Mouse (Mus musculus) small intestine, adult 2 months (tissue): ENCODE measurements around the gene Ctsr. TPM values are rescaled to one million over a fixed set of nuclear protein-coding genes. Genes with fewer than 3 reads are reported as not detected.
"Not testable (repeated sequence)": the region's sequence is repeated elsewhere in the genome, so short reads cannot be mapped to it uniquely, and the experiment has no call there.

ENCODE experiments used
- H3K27ac ChIP-seq: fragments of 200-500 bp; 2 replicates; pipeline ENCODE4 v1.5.1; 2012; ENCODE audit warnings: low read depth, low read length, control low read depth, inconsistent platforms; ENCODE audit not compliant: insufficient read depth
- H3K27me3 ChIP-seq: fragments of 200-500 bp; 2 replicates; pipeline ENCODE4 v1.6.1; 2012; ENCODE audit warnings: mild to moderate bottlenecking, moderate library complexity, low read length, inconsistent platforms; ENCODE audit not compliant: control insufficient read depth, insufficient read depth
- H3K36me3 ChIP-seq: fragments of 200-500 bp; 2 replicates; pipeline ENCODE4 v1.6.1; 2012; ENCODE audit warnings: mild to moderate bottlenecking, low read length, control low read depth, inconsistent platforms; ENCODE audit not compliant: control insufficient read depth, insufficient read depth
- H3K4me1 ChIP-seq: fragments of 200-500 bp; 2 replicates; pipeline ENCODE4 v1.6.1; 2012; ENCODE audit warnings: low read length, inconsistent platforms, mixed read lengths; ENCODE audit not compliant: control insufficient read depth, insufficient read depth, insufficient read length
- H3K4me3 ChIP-seq: fragments of 200-500 bp; 2 replicates; pipeline ENCODE4 v1.5.1; 2012; ENCODE audit warnings: low read depth, mild to moderate bottlenecking, control low read depth, inconsistent platforms, low read length, moderate library complexity
- CTCF ChIP-seq: fragments of 200-500 bp; IDR thresholded peaks from 2 replicates; pipeline ENCODE4 v1.5.1; 2012; ENCODE audit warnings: low read depth, mild to moderate bottlenecking, control low read depth, inconsistent platforms, low read length, moderate library complexity, mixed read lengths; ENCODE audit not compliant: insufficient replicate concordance, insufficient read length; ENCODE audit errors: extremely low read depth
- POLR2A ChIP-seq: fragments of 200-500 bp; IDR thresholded peaks from 2 replicates; pipeline ENCODE4 v1.6.1; 2012; ENCODE audit warnings: low read depth, mild to moderate bottlenecking, control low read depth, inconsistent platforms, low read length, moderate library complexity
- WGBS: fragments of 180-500 bp; shearing (Covaris S2); methylation state at CpG from one replicate; pipeline ENCODE4 v1.1.7; 2018; 5-methylcytosine and 5-hydroxymethylcytosine counted together
- polyA plus RNA-seq: library from polyadenylated mRNA; depleted of rRNA; stranded (reverse); fragments of >200 nt; gene quantifications from 2 replicates; pipeline ENCODE4 v1.2.3, GENCODE M21; 2012; rRNA removed

Gene Ctsr
- polyA plus RNA-seq = not detected in 2 replicates

- no peaks in the 10 kb centered on the region for H3K27me3 ChIP-seq
- WGBS = 78% methylated on average over 1 of the region's 1 CpGs
- H3K4me1 ChIP-seq = no peaks in the 10 kb centered on the region
- no peak for TF ChIP-seq POLR2A
- TF ChIP-seq CTCF = no peak
- no peaks in the 10 kb centered on the region for H3K36me3 ChIP-seq
- no peak within 1 kb of the TSS for H3K27ac ChIP-seq
- H3K4me3 ChIP-seq = no peak within 1 kb of the TSS
These were observed at the start of gene Ctsr for GRCm38 (mm10) chr13:61164156-61164555. Gene Ctsr (minus strand): TSS chr13:61164256.

- Histone ChIP-seq H3K4me1 (no peaks in the 10 kb centered on the region), H3K4me3 (no peak within 1 kb of the TSS), H3K27me3 (no peaks in the 10 kb centered on the region), H3K27ac (no peak within 1 kb of the TSS), H3K36me3 (no peaks in the 10 kb centered on the region)
- 88% methylated on average over 3 of the region's 3 CpGs for WGBS
- no peak for TF ChIP-seq POLR2A
- TF ChIP-seq CTCF = no peak
These were observed 39.3 kb upstream of the Ctsr start, which contains the start of gene Cts6 for GRCm38 (mm10) chr13:61203310-61203709. Gene Cts6 (minus strand): TSS chr13:61203410.

GRCm38 (mm10) chr13:61185151-61185933, 21.3 kb upstream of the Ctsr start:
- not testable (repeated sequence) for H3K4me1 ChIP-seq, H3K4me3 ChIP-seq, H3K27me3 ChIP-seq, H3K27ac ChIP-seq, H3K36me3 ChIP-seq
- WGBS = 72% methylated on average over 5 of the region's 5 CpGs

GRCm38 (mm10) chr13:61164622-61165021, 566 bp upstream of the Ctsr start:
- H3K36me3 ChIP-seq = no peaks in the 10 kb centered on the region
- no peak overlapping the region for H3K4me3 ChIP-seq
- H3K4me1 ChIP-seq = no peaks in the 10 kb centered on the region
- 73% methylated on average over 4 of the region's 4 CpGs for WGBS
- TF ChIP-seq POLR2A = no peak
- TF ChIP-seq CTCF = no peak
- no peak overlapping the region for H3K27ac ChIP-seq
- no peaks in the 10 kb centered on the region for H3K27me3 ChIP-seq

Other genes starting within 250 kb of the Ctsr start
- not detected in 2 replicates for gene Gm49393, start 228.7 kb downstream of the Ctsr start, polyA plus RNA-seq
- 0.25 and 0.38 TPM in 2 replicates for gene Gm49391, start 227.7 kb downstream of the Ctsr start, polyA plus RNA-seq
- gene Ctla2a, start 227.6 kb downstream of the Ctsr start, polyA plus RNA-seq = 0.61 and 1.4 TPM in 2 replicates
- not detected in 2 replicates for gene Tpbpa, start 222.3 kb downstream of the Ctsr start, polyA plus RNA-seq
- not detected in 2 replicates for gene Ctsj, start 158.3 kb downstream of the Ctsr start, polyA plus RNA-seq
- not detected in 2 replicates for gene Ctsq, start 123.6 kb downstream of the Ctsr start, polyA plus RNA-seq
- gene Cts6, start 39.2 kb upstream of the Ctsr start, polyA plus RNA-seq = not detected in 2 replicates
- not detected in 2 replicates for gene Cts8, start 91.1 kb upstream of the Ctsr start, polyA plus RNA-seq
- not detected in 2 replicates for gene Gm49398, start 124.6 kb upstream of the Ctsr start, polyA plus RNA-seq
- gene Cts7, start 193.9 kb upstream of the Ctsr start, polyA plus RNA-seq = not detected in 2 replicates